Mouse (Mus musculus): ENCODE data around the gene Oprm1.

DNA sequence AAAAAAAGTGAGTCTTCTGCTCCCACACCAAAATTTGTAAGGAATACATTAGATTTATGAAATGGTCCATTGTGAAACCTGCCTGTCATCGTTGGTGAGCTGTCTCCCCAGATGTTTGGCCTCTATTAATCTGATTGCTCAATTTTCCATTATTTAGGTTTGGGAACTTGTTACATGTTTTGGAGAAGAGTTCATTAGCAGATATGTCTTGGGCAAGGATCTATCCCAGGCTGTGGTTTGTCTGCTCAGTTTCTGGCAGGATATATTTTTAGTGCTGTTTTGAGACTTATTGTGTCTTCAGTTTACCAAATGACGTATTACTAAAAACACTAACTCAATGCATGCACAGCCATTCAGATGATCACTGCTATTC is 289.6 kb downstream of the Oprm1 start:
- TF ChIP-seq EP300 (IDR thresholded peaks at IDR 0.05; ENCODE audit: low read depth) (no peak), CTCF (IDR thresholded peaks at IDR 0.05; ENCODE audit: low read depth) (no peak)

All from heart, postnatal 0 days (tissue).